Mouse (Mus musculus): ENCODE data around the gene Kcnj10. TPM values are rescaled to one million over a fixed set of nuclear protein-coding genes. Genes with fewer than 3 reads are reported as not detected.

Kcnj10 gene
- polyA plus RNA-seq, 1 experiment from 2014 or later, result not detected

DNA sequence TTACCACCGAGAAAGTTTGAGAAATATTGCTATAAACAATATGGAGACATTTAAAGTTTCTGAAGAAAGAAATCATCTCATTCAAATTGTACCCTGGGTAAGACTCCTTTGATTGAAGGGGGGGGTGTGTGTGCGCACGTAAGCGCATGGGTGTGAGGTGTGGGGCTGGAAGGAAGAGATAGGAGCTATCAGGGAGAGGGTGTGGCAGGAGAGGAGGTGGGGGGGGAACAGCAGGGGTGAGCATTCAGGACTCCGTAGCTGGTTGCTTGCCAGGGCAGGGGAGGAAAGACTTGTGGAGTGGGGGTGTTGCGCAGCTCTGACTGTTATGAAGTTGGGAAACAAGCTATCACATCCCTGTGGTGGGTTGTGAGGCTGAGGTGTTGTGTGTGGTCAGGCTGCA is 36.6 kb upstream of the Kcnj10 start:
- WGBS, result 39% methylated on average over 6 of the region's 6 CpGs
- H3K27ac ChIP-seq (replicated peaks), result no peak overlapping the region
- no peak overlapping the region for H3K4me3 ChIP-seq
- no peak overlapping the region for H3K4me2 ChIP-seq
- H3K9ac ChIP-seq, result no peak overlapping the region
- H3K9me3 ChIP-seq, result no peaks in the 10 kb centered on the region
- H3K4me1 ChIP-seq, result peaks cover 48% of the 10 kb centered on the region
- no peaks in the 10 kb centered on the region for H3K36me3 ChIP-seq
- ATAC-seq (ENCODE audit: extremely low read depth, insufficient number of reproducible peaks, low FRiP score, low TSS enrichment), result no peak
- no peaks in the 10 kb centered on the region for H3K27me3 ChIP-seq (replicated peaks)

DNA sequence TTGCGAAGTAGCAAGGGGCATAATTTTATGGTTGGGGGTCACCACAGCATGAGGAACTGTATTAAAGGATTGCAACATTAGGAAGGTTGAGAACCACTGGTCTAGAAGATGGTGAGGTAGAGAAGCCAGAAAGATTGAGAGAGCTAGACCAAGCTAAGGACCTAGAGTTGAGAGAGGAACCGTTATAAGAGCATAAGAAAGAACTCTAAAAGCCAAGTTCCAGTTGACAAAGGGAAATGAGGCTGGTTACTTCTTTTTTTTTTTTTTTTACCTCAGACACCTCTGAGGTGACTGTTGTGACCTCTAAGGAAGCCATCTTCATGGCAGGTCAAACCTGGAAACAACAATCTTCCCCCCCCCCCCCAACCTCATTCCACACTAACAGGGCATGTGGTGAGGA is 35.9 kb upstream of the Kcnj10 start:
- H3K36me3 ChIP-seq, result no peaks in the 10 kb centered on the region
- no peaks in the 10 kb centered on the region for H3K27me3 ChIP-seq (replicated peaks)
- no peak overlapping the region for H3K4me3 ChIP-seq
- no peak overlapping the region for H3K27ac ChIP-seq (replicated peaks)
- WGBS, result 91% methylated on average over 2 of the region's 2 CpGs
- H3K9me3 ChIP-seq, result no peaks in the 10 kb centered on the region
- ATAC-seq (ENCODE audit: extremely low read depth, insufficient number of reproducible peaks, low FRiP score, low TSS enrichment), result no peak
- no peak overlapping the region for H3K9ac ChIP-seq
- H3K4me1 ChIP-seq, result peaks cover 43% of the 10 kb centered on the region
- no peak overlapping the region for H3K4me2 ChIP-seq

DNA sequence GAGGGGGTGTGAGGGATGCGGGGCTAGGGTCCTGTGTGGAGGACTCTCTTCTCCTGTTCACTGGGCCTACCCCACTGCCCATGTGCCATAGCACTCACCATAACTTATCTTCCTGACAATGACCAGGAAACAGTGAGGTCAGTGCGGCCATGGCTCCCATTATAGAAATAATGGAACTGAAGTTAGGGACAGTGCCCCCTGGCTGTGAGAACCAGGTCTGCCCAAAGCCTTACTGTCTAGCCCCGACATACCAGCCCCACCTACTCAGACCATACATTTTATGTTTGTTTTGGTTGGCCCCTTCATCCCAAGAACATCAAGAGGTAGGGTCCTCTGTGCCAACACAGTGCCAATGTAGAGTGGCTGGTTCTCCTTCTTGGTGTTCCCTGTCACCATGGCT is 35.4 kb upstream of the Kcnj10 start:
- no peak overlapping the region for H3K4me3 ChIP-seq
- WGBS, result 73% methylated on average over 3 of the region's 3 CpGs
- H3K4me1 ChIP-seq, result peaks cover 43% of the 10 kb centered on the region
- no peaks in the 10 kb centered on the region for H3K27me3 ChIP-seq (replicated peaks)
- no peak overlapping the region for H3K9ac ChIP-seq
- no peak for ATAC-seq (ENCODE audit: extremely low read depth, insufficient number of reproducible peaks, low FRiP score, low TSS enrichment)
- no peak overlapping the region for H3K4me2 ChIP-seq
- no peaks in the 10 kb centered on the region for H3K36me3 ChIP-seq
- H3K9me3 ChIP-seq, result no peaks in the 10 kb centered on the region
- H3K27ac ChIP-seq (replicated peaks), result no peak overlapping the region

DNA sequence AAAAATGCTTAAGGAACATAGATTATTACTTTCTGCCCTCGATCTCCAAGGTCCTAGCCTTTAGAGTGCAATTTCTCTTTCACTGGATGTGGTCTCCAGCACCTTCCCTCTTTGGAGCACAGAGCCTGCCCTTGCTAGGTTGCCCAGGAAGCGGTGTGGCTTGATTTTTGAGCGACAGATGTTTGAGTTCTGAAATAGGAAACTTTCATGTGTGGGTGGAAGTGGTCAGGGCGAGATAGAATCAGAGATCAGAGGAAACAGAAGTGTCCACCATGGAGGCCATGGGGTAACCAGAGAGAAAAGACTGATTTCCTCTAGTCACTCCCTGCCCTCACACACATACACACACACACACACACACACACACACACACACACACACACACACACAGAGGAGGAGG is 34.8 kb upstream of the Kcnj10 start:
- 65% methylated on average over 4 of the region's 4 CpGs for WGBS
- no peak overlapping the region for H3K9ac ChIP-seq
- no peak overlapping the region for H3K4me2 ChIP-seq
- H3K9me3 ChIP-seq, result no peaks in the 10 kb centered on the region
- no peaks in the 10 kb centered on the region for H3K27me3 ChIP-seq (replicated peaks)
- H3K4me1 ChIP-seq, result peaks cover 43% of the 10 kb centered on the region
- no peak overlapping the region for H3K4me3 ChIP-seq
- ATAC-seq (ENCODE audit: extremely low read depth, insufficient number of reproducible peaks, low FRiP score, low TSS enrichment), result no peak
- no peaks in the 10 kb centered on the region for H3K36me3 ChIP-seq
- H3K27ac ChIP-seq (replicated peaks), result no peak overlapping the region

DNA sequence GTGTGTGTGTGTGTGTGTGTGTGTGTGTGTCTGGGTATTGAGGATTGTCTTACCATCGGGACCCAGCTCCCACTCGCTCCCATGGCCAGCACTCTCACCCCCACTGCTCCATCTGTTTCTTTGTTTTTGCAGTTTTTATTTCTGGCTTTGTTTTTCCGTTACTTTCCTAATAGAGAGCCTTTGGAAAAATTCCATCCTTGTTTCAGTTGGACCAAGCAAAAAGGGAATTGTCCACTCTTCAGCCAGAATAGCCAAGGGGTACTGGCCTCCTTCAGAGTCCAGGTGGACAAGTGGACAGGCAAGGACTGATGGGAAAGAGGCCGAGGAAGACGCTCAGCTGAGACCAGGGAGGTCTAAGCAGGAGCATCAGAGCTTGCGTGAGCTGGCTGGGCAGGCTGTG is 34.1 kb upstream of the Kcnj10 start:
- no peak overlapping the region for H3K4me2 ChIP-seq
- H3K36me3 ChIP-seq, result no peaks in the 10 kb centered on the region
- no peak for ATAC-seq (ENCODE audit: extremely low read depth, insufficient number of reproducible peaks, low FRiP score, low TSS enrichment)
- no peak overlapping the region for H3K27ac ChIP-seq (replicated peaks)
- no peaks in the 10 kb centered on the region for H3K27me3 ChIP-seq (replicated peaks)
- 64% methylated on average over 5 of the region's 6 CpGs for WGBS
- peaks cover 39% of the 10 kb centered on the region for H3K4me1 ChIP-seq
- no peak overlapping the region for H3K9ac ChIP-seq
- no peak overlapping the region for H3K4me3 ChIP-seq
- no peaks in the 10 kb centered on the region for H3K9me3 ChIP-seq

DNA sequence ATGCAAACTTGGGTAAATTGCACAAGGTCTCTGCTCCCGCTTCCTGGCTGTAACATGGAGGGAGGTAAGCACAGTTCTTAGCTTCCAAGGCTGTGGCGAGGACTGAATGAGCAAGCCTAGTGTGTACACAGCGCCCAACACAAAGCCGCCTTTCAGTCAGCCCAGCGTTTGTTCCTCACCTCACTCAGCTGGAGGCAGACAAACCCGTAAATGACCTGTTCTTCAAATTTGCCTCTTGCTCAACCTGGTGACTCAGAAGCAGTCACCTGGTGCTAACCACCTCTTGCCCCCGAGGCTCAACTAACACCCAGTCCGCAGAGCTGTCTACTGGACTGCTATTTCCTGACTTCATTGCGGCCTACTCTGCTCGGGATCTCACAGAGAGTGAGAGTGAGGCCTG is 33.1 kb upstream of the Kcnj10 start:
- H3K9me3 ChIP-seq, result no peaks in the 10 kb centered on the region
- H3K36me3 ChIP-seq, result no peaks in the 10 kb centered on the region
- H3K27ac ChIP-seq (replicated peaks), result no peak overlapping the region
- H3K4me3 ChIP-seq, result no peak overlapping the region
- no peak overlapping the region for H3K4me2 ChIP-seq
- peaks cover 33% of the 10 kb centered on the region for H3K4me1 ChIP-seq
- H3K9ac ChIP-seq, result peak overlapping the region; percentile 29
- 63% methylated on average over 10 of the region's 10 CpGs for WGBS
- no peak for ATAC-seq (ENCODE audit: extremely low read depth, insufficient number of reproducible peaks, low FRiP score, low TSS enrichment)
- H3K27me3 ChIP-seq (replicated peaks), result no peaks in the 10 kb centered on the region

DNA sequence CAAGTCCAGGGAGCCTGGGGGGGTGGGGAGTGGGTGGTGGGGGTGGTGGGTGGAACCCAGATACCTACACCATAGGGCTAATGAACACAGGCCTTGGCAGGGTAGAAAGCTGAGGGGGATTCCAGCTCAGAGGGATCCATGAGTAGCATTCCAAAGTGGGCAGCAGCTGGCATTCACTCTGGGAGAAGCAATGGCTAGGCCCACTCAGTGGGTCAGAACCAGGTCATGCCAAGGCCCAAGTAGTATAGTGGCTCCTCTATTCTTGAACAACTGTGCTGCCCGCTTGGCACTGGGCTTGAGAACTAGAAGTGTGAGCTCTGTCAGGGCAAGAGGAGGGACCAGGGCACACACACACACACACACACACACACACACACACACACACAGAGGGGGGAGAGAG is 32.6 kb upstream of the Kcnj10 start:
- peak overlapping the region; percentile 29 for H3K9ac ChIP-seq

DNA sequence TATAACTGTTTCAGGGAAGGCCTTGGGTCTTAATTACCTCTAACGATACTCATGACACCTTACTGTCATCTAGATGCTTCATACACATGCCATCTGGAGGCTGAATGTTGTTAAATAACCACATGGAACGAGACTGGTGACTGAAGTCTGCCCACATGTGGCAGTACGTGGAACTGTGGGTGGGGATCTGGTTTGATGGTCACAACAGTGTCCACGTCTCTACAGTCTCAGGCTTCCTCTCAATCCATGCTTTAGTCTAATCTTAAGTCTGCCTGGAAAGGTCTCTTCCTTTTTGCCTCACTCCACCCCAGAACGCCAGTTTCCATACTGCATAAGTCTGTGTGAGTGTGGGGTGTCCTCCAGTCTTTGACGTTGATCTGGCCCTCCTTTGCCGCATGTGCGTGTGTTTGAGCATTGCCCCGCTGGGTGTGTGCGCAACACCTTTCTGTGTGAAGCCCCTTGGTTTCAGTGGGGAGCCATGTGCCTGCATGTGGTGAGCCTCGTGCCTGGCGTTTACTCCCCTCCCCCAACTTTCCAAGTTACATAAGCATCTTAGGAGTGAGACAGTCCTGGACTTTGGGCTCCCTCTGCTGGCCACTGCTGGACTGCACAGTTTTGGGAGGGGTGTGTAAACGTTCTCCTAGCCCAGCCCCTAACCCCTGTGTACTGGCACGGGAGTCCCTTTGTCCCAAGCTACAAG is 31.2 kb upstream of the Kcnj10 start:
- H3K9ac ChIP-seq, result peak overlapping the region; percentile 81
- H3K36me3 ChIP-seq, result no peaks in the 10 kb centered on the region
- H3K27ac ChIP-seq (replicated peaks), result peak overlapping the region; percentile 89
- peak overlapping the region; percentile 80 for H3K4me2 ChIP-seq
- ATAC-seq (ENCODE audit: extremely low read depth, insufficient number of reproducible peaks, low FRiP score, low TSS enrichment), result peak; percentile 52; the same call in 1 of the 2 replicates
- no peaks in the 10 kb centered on the region for H3K9me3 ChIP-seq
- H3K4me3 ChIP-seq, result peak overlapping the region; percentile 47
- 2% methylated on average over 14 of the region's 14 CpGs for WGBS
- H3K27me3 ChIP-seq (replicated peaks), result 0 out of 2 replicates have a peak, but pooled peaks cover 6% of the 10 kb centered on the region
- H3K4me1 ChIP-seq, result peaks cover 28% of the 10 kb centered on the region

More for the DNA sequence above, 32.6 kb upstream of the Kcnj10 start:
- 100% methylated on average over 1 of the region's 1 CpGs for WGBS
- Histone ChIP-seq H3K27me3 (replicated peaks) (no peaks in the 10 kb centered on the region), H3K4me1 (peaks cover 35% of the 10 kb centered on the region), H3K36me3 (no peaks in the 10 kb centered on the region), H3K4me2 (no peak overlapping the region), H3K9me3 (no peaks in the 10 kb centered on the region), H3K27ac (replicated peaks) (no peak overlapping the region), H3K4me3 (no peak overlapping the region)
- no peak for ATAC-seq (ENCODE audit: extremely low read depth, insufficient number of reproducible peaks, low FRiP score, low TSS enrichment)

DNA sequence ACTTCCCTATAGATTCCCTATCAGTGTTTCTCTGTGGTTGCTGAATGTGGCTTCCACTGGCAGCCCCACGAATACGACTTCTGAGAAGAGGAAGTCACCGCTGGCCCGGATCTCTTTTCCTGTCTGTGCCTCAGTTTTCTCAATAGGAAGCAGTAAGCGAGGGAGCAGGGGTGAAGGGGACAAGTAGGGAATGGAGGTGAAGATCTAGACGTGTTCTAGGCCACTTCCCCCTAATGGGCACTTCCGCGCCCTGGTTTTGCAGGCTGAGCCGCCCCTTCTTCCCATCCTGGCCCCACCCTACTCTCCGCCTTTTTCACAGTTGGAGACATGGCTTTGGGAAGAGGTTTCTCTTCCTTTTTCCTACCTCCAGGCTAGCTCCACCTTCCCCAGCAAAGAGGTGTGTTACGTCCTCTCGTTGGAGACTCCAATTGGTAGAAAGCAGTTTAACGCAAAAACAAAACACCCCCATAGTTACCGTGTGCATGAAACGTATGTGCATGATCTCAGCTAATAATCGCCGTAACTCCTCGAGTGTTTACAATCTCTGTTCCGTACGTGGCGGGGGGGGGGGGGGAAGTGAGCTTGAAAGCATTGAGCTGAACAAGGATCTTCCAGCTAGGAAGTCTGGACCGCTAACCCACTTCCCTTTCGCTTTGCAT is 29.6 kb upstream of the Kcnj10 start:
- H3K9ac ChIP-seq, result peak overlapping the region; percentile 89
- peaks cover 28% of the 10 kb centered on the region for H3K4me1 ChIP-seq
- H3K27me3 ChIP-seq (replicated peaks), result 0 out of 2 replicates have a peak, but pooled peaks cover 6% of the 10 kb centered on the region
- H3K9me3 ChIP-seq, result no peaks in the 10 kb centered on the region
- H3K4me2 ChIP-seq, result peak overlapping the region; percentile 98
- peak overlapping the region; percentile 77 for H3K4me3 ChIP-seq
- WGBS, result 2% methylated on average over 23 of the region's 23 CpGs
- no peak for ATAC-seq (ENCODE audit: extremely low read depth, insufficient number of reproducible peaks, low FRiP score, low TSS enrichment)
- 0 out of 2 replicates have a peak, but pooled peaks cover 4% of the 10 kb centered on the region for H3K36me3 ChIP-seq
- peak overlapping the region; percentile 89 for H3K27ac ChIP-seq (replicated peaks)

DNA sequence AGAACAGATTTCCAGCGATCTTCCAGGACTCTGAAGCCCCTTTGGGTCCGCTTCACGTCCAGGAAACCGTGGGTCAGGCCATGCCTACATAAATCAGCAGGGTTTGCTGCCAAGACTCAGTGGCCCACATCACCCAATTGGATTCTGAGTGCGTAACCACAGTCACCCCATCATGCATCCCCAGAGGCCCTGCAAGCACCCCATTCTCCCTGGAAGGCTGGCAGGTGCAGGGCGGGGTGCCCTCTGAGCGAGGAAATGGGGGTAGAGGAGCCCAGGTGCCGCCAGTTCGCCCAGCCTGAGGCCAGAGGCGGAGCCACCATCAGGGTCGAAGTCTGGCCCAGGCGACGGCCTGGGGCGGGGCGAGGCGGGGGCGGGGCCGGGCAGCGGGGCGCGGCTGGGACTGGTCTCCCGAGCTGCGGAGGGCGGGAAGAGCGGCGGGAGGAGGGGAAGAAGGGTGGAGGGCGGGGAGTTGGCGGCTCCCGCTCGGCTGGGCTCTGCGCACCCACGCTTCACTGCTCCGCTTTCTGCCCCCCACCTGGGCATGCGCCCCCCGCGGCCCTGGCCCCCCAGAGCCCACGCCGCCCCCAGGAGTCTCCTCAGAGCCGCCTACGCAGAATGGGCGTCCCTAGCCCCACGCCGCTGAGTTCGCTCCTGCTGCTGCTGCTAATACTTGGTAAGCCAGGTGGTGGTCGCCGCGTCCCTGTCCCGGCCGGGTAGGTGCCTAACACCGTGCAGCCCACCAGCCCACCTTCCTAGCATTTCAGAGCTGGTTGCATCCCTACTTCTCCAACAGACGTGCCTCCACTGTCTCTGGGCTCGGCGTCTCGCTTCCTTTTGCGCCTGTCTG is 28.9 kb upstream of the Kcnj10 start:
- Histone ChIP-seq H3K27me3 (replicated peaks) (0 out of 2 replicates have a peak, but pooled peaks cover 6% of the 10 kb centered on the region), H3K4me1 (peaks cover 28% of the 10 kb centered on the region), H3K9me3 (no peaks in the 10 kb centered on the region), H3K4me2 (peak overlapping the region; percentile 98), H3K9ac (peak overlapping the region; percentile 89), H3K36me3 (0 out of 2 replicates have a peak, but pooled peaks cover 5% of the 10 kb centered on the region), H3K4me3 (peak overlapping the region; percentile 77), H3K27ac (replicated peaks) (peak overlapping the region; percentile 89)
- WGBS, result under 1% methylated on average over 40 of the region's 55 CpGs
- ATAC-seq (ENCODE audit: extremely low read depth, insufficient number of reproducible peaks, low FRiP score, low TSS enrichment), result peak; percentile 83
